Mouse (Mus musculus): Measurements from ENCODE around the gene Cisd2.

Gene Cisd2

DNA sequence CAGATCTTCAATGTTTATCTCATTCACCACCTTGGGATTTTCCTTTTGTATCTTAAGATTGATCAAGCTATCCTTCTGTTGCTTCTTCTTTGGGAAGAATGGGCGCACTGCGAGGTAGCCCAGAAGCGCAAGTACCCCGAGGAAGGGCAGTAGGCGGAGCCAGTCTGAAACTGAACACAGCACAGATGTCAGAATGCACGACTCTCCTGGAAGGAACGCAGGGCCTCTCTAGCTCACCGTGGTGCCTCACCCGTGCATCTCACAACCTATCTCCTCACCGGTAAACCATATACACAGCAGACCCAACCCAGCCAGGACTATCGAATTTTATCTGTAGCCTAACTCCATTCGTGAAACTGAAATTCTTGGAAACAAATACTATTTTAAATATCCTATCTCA lies 12.7 kb downstream of the Cisd2 start:
- DNase-seq (ENCODE audit: low read depth) = no peak

GRCm38 (mm10) chr3:135409219-135409618 lies 14.5 kb downstream of the Cisd2 start:
- no peak for DNase-seq (ENCODE audit: low read depth)

DNA sequence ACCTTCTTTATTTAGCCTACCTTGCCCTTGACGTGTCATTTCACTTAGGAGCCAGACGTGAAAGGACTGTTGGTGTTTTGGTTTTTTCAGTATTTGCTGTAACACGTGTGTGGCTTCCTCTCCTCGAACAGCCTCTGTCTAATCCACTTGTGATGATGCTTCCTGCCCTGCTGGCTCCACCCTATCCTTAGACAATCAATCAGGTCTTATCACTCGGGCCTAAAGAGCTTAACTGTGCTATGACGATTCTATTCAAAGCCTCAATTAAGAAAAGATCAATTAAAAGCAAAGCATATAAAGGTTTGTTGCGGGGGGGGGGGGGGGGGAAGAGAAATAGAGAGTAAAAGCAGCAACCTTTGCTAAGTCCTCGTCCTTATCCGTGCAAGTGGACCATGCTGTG lies 16.4 kb downstream of the Cisd2 start:
- no peak for DNase-seq (ENCODE audit: low read depth)

- no peak for DNase-seq (ENCODE audit: low read depth)
Observed at GRCm38 (mm10) chr3:135404599-135404998, 19.1 kb downstream of the Cisd2 start.

- peak; percentile 28 for DNase-seq (ENCODE audit: low read depth)
Observed at GRCm38 (mm10) chr3:135403856-135404255, 19.9 kb downstream of the Cisd2 start.

GRCm38 (mm10) chr3:135403211-135403610 lies 20.5 kb downstream of the Cisd2 start:
- peak; percentile 18 for DNase-seq (ENCODE audit: low read depth)

- DNase-seq (ENCODE audit: low read depth) = peak; percentile 97
Observed at GRCm38 (mm10) chr3:135402201-135402658, 21.5 kb downstream of the Cisd2 start.

DNA sequence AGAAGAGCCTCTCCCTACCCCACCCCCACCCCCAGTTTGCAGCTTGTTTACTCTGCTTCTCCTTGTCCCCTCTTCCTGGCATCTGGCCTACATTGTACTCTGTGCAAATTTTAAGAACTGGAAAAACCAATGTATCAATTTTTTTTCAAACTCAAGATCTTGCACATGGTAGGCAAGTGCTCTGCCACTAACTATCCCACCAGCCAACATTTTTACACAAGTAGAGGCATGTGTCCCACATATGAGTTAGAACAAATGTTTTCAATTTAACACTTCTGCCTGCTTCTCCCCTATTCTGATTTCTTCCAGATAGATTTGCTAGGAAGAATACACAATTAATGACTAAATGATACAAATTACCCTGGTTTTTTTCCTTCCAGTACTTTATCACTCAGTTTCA lies 26.6 kb downstream of the Cisd2 start:
- DNase-seq (ENCODE audit: low read depth) = no peak

DNA sequence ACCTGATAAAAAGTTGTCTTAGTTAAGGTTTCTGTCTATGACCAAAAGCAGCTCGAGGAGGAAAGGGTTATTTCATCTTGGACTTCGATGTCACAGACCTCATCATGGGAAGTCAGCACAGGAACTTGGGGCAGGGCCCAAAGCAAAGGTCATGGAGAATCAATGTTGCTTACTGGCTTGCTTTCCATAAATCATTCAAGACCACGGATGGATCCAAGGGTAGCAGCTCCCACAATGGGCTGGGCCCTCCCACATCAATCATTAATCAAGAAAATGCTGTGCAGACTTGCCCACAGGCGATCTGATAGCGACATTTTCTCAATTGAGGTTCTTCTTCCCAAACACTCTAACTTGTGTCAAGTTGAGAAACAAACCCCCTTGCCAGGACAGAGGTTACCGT lies 27.6 kb downstream of the Cisd2 start:
- no peak for DNase-seq (ENCODE audit: low read depth)

DNA sequence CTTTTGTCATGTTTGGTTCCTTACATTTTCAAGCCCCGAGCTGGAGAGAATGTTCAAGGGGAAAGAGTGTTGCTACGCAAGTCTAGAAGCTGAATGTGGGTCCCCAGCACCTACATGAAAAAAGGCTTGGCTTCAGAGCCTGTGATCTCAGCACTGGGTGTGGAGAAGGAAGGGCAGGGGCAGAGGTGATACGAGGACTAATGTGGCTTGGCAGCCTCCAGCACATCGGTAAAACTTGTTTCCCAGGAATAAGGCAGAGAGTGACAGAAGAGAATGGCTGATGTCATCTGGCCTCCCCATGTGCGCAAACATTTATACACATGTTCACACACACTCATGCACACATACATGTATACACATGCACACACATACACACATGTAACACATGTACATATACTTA lies 28.6 kb downstream of the Cisd2 start:
- DNase-seq (ENCODE audit: low read depth) = no peak

DNA sequence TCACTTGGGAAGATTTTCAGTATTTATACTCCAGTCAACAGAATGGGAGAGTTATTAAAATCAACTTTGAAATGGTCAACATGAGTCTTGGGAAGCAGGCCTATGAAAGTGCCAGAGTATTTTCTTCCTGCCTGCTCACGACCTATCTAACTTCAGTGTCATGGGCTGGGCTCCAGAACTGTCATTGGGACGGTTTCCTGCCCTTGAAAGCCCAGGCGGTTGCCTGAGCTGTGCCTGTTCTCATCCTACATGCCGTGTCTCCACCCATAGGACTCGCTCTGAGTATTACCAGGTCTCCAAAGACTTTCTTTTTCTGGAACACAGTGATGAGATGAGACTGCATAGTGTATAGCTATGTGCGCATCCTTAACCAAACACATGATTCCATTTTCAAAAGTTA lies 30.5 kb downstream of the Cisd2 start:
- DNase-seq (ENCODE audit: low read depth) = no peak

DNA sequence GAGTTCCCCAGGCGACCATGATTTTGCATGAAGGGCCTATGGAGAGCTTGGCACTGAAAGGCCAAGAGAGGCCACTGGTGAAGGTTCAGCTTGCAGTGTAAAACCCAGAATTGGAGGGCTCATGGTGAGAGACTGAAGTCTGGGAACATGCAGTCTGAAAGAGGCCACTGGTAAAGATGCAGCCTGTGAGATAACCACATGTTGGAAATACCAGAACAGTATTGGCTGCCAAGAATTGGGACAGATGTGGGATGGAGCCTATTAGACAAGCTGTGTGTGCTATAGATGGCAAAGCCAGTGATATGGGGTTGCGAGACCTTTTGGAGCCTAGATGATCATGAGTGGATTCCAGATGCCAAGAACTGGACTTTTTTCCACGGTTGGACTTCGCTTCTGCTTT lies 43.9 kb downstream of the Cisd2 start:
- no peak for DNase-seq (ENCODE audit: low read depth)

DNA sequence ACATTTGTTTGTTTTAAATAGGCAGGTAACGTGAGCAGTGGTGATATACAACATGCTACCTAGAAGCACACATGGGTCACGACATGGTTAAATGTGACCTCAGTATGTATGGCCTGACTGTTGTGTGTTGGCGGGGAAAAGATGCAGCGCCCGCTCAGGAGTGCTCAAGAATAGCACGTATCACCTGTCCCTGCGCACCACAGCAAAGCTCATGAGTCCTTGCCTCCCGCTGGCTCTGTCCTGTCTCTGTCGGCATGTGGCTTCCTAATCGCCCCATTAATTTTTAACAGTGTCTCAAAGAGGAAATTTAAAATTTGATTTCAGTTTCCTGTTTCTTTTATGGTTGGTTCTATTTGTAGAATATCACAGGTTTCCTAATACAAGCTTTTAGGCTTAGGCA lies 46.3 kb downstream of the Cisd2 start:
- no peak for DNase-seq (ENCODE audit: low read depth)

GRCm38 (mm10) chr3:135375836-135376235 lies 47.9 kb downstream of the Cisd2 start:
- no peak for DNase-seq (ENCODE audit: low read depth)

GRCm38 (mm10) chr3:135357394-135357793 lies 66.3 kb downstream of the Cisd2 start:
- no peak for DNase-seq (ENCODE audit: low read depth)
